Mouse (Mus musculus) erythroblast, embryonic 14.5 days (primary cell): ENCODE results near the gene Thrap3. TPM values are rescaled to one million over a fixed set of nuclear protein-coding genes. Genes with fewer than 3 reads are reported as not detected.
"Not testable (repeated sequence)": the region's sequence is repeated elsewhere in the genome, so short reads cannot be mapped to it uniquely, and the experiment has no call there.

Experiments
- H3K27me3 ChIP-seq: 2 replicates; pipeline ENCODE4 v1.6.1; 2012; ENCODE audit warnings: inconsistent platforms; ENCODE audit not compliant: control insufficient read depth
- H3K36me3 ChIP-seq: 2 replicates; pipeline ENCODE4 v1.6.1; 2012; ENCODE audit warnings: mild to moderate bottlenecking, inconsistent platforms; ENCODE audit not compliant: control insufficient read depth
- H3K4me1 ChIP-seq: 2 replicates; pipeline ENCODE4 v1.6.1; 2012; ENCODE audit warnings: inconsistent platforms; ENCODE audit not compliant: control insufficient read depth
- H3K4me3 ChIP-seq: replicated peaks from 2 replicates; pipeline ENCODE3; 2012; ENCODE audit warnings: moderate library complexity, mild to moderate bottlenecking, inconsistent platforms
- H3K9me3 ChIP-seq: 2 replicates; pipeline ENCODE4 v1.6.1; 2012; ENCODE audit warnings: low read length, inconsistent platforms, mixed read lengths; ENCODE audit not compliant: control insufficient read depth
- GATA1 ChIP-seq: IDR thresholded peaks from 2 replicates; pipeline ENCODE4 v1.6.1; 2012; ENCODE audit warnings: low read length, inconsistent platforms, mixed read lengths
- TAL1 ChIP-seq: IDR thresholded peaks from 3 replicates; pipeline ENCODE4 v1.6.1; 2012; ENCODE audit warnings: low read length, inconsistent platforms, mixed read lengths
- polyA plus RNA-seq: library from polyadenylated mRNA; stranded (reverse); fragments of >175 nt; gene quantifications from 2 replicates; pipeline ENCODE4 v1.2.3, GENCODE M21; 2012

The Thrap3 gene
- polyA plus RNA-seq, 1 experiment: 12.8 TPM

DNA sequence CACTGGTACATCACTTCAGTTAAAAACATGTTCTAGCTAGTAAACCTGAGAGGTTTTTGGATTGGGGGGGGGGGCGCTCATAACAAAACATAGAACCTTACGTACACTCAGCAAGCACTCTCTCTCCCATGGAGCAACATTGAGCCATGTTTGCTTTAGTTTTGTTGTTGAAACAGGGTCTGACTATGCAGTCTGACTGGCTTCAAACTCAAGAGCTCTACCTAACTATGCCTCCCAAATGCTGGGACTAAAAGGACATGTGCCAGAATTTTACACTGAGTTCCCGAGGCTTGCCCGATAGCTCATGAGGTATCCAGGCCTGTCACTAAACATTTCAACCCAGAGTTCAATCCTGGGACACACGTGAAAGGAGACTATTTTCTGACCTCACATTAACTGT is 19.5 kb downstream of the Thrap3 start:
- no peaks in the 10 kb centered on the region for H3K9me3 ChIP-seq
- no peak overlapping the region for H3K4me3 ChIP-seq
- H3K27me3 ChIP-seq: no peaks in the 10 kb centered on the region
- 0 out of 2 replicates have a peak, but pooled peaks cover 1% of the 10 kb centered on the region for H3K4me1 ChIP-seq
- TF ChIP-seq TAL1 (no peak), GATA1 (no peak)
- H3K36me3 ChIP-seq: peaks cover 95% of the 10 kb centered on the region

DNA sequence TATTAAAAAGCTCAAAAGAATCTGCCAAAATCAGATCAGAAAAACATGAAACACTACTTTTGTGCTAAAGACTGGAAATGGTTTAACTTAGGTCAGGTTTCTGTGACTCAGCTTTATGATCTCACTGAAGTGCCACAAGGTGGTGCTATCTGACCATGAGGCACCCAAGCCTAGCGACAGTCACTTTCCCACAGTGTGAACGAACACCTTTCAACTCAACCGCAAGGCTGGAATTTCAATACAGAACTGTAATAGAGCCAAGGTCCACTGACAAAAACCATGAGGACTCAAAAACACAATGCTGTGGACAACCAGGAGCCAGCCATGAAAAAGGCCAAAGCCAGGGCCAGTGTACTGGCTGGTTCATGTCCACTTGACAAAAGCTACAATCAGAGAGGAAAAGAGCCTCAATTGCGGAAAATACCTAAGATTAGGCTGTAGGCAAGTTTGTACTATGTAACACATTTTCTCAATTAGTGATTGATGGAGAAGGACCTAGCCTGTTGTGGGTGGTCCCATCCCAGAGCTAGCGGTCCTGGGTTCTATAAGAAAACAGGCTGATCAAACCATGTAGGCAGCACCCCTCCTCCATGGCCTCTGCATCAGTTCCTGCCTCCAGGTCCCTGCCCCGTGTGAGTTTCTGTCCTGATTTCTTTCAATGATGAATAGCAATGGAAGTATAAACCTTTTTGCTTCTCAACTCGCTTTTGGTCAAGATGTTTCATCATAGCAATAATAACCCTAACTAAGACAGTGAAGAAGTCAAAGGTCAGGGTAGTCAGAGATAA is 21.2 kb downstream of the Thrap3 start:
- Histone ChIP-seq H3K4me1 (0 out of 2 replicates have a peak, but pooled peaks cover 1% of the 10 kb centered on the region), H3K9me3 (no peaks in the 10 kb centered on the region), H3K27me3 (no peaks in the 10 kb centered on the region), H3K4me3 (no peak overlapping the region), H3K36me3 (peaks cover 92% of the 10 kb centered on the region)
- no peak for TF ChIP-seq GATA1
- TF ChIP-seq TAL1: no peak

DNA sequence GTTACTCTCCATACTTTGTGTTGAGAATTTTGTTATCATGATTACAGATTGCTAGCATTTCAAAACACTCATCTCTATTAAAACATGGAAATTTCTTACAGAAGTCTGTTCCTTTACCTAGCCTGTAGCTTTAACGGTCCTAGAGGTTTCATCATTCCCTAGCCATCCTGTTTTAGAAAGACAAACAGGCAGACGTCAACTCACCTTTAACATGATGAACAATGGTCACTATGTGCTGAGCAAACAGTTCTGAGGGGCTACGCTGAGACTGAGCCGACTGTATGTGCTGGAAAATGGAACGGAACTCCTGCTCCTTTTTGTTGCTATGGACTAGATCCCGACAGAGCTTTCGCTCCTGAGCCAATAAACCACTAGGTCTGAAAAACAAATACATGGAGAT is 26.6 kb downstream of the Thrap3 start:
- not testable (repeated sequence) for H3K4me3 ChIP-seq, H3K9me3 ChIP-seq, H3K4me1 ChIP-seq, H3K27me3 ChIP-seq
- H3K36me3 ChIP-seq: peaks cover 95% of the 10 kb centered on the region

DNA sequence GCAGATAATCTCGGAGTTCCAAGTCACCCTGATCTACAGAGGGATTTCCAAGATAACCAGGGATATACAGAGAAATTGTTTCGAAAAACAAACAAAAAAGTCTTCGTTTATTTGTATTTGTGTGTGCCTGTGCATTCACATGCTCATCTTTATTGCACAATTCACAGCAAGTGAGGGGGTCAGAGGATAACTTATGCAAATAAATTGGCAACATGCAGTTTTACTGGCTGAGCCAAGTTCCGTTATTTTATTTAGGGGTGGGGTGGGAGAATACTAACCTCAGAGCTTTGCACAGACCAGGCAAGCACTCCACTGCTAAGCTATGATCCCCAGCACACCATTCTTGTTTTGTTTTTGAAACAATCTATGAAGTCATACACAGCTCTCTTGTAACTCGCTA is 28.8 kb downstream of the Thrap3 start:
- no peaks in the 10 kb centered on the region; the same call in 1 of the 2 replicates for H3K4me1 ChIP-seq
- H3K27me3 ChIP-seq: no peaks in the 10 kb centered on the region
- no peak overlapping the region for H3K4me3 ChIP-seq
- H3K36me3 ChIP-seq: peaks cover 95% of the 10 kb centered on the region
- H3K9me3 ChIP-seq: no peaks in the 10 kb centered on the region
- TF ChIP-seq TAL1: no peak
- no peak for TF ChIP-seq GATA1

DNA sequence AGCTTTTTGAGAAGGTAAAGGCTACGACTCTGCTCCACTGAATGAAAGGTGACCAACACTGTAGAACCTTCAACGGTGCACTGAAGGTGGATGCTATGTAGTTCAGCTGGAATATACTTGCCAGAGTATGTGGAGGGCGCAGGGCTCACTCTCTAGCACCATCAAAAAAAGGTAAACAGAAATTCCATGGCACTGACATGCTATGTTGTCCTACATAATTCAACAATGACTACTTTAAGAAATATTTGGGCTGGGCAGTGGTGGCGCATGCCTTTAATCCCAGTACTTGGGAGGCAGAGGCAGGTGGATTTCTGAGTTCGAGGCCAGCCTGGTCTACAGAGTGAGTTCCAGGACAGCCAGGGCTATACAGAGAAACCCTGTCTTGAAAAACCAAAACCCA is 31.8 kb downstream of the Thrap3 start:
- H3K36me3 ChIP-seq: peaks cover 100% of the 10 kb centered on the region
- not testable (repeated sequence) for H3K27me3 ChIP-seq, H3K4me1 ChIP-seq, H3K9me3 ChIP-seq, H3K4me3 ChIP-seq

DNA sequence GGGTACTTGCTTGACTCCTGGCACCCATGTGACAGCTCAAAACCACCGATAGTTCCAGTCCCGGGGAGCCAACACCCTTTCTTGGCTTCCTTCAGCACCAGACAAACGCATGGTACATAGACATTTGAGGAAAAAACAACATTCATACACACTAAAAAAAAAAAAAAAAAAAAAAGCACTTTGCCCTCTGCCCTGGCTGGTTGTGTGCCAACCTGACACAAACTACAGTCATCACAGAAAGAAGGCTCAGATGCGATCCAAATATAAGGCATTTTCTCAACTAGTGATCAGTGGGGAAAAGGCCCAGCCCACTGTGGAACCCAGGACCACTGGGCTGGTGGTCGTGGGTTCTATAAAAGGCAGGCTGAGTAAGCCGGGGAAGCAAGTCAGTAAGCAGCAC is 33.7 kb downstream of the Thrap3 start:
- peaks cover 8% of the 10 kb centered on the region for H3K4me1 ChIP-seq
- TF ChIP-seq GATA1: no peak
- TF ChIP-seq TAL1: no peak
- peaks cover 90% of the 10 kb centered on the region for H3K36me3 ChIP-seq

DNA sequence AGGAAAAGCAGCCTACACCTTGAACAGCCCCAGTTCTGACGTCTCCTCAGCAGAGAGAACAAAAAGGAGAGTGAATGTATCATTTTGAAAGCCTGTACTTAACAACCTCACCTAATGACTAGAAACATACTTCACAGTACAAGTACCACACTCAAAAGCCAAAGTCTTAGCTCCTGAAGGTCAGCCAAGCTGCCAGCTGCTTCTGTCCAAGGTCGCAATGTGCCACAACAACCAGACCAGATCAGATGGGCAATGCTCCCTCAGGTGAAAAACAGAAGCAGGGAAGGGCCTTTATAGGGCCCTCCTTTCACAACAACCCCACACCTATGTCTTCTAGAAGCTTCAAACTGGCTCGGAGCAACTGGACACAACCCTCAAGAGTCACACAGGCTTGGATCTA is 36.5 kb downstream of the Thrap3 start:
- H3K9me3 ChIP-seq: no peaks in the 10 kb centered on the region
- H3K4me3 ChIP-seq: no peak overlapping the region
- peaks cover 69% of the 10 kb centered on the region for H3K36me3 ChIP-seq
- H3K4me1 ChIP-seq: peaks cover 27% of the 10 kb centered on the region
- no peaks in the 10 kb centered on the region for H3K27me3 ChIP-seq
- TF ChIP-seq GATA1: no peak
- TF ChIP-seq TAL1: no peak

More for the DNA sequence above, 33.7 kb downstream of the Thrap3 start:
- no peaks in the 10 kb centered on the region for H3K27me3 ChIP-seq
- H3K9me3 ChIP-seq: no peaks in the 10 kb centered on the region
- H3K4me3 ChIP-seq: no peak overlapping the region

DNA sequence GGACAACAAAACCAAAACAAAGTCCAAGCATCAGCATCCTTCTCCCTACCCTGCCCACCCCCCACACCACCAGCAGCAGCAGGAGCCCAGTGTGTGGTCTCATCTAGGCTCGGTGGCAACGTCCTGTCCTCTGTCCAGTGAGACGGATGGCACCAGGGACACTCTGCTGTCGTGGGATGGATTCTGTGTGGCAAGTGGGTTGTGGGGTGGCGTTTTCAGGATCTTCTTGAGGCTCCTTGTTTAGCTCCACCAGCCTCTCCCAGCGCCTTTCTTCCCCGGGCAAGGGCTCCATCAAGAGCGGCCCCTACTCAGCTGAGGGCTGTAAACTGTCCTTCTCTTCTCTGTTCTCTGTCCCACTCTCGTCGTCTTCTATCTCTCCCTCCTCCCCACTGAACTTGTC is 37.5 kb downstream of the Thrap3 start:
- H3K36me3 ChIP-seq: peaks cover 59% of the 10 kb centered on the region
- H3K4me1 ChIP-seq: peaks cover 27% of the 10 kb centered on the region
- H3K9me3 ChIP-seq, H3K27me3 ChIP-seq, H3K4me3 ChIP-seq: not testable (repeated sequence)

DNA sequence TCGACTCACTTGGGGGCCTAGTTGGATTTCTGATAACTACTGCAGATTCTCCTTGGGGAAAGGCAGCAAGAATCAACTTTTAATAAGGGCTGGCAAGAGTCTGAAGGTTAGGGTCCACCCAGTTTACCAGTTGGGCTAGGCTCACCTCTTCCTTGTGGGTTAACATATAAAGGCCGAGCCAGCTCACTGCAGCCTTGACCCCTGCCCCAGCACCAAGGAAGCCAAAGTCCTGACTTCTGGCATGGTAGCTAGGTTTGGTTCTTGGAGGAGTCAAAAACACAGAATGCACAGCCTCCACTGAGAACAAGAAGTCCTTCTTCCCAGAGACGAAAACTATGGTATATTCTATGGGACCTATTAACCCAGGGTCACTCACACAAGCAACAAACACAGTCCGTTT is 38.9 kb downstream of the Thrap3 start:
- Histone ChIP-seq H3K4me1 (peaks cover 27% of the 10 kb centered on the region), H3K27me3 (no peaks in the 10 kb centered on the region), H3K9me3 (no peaks in the 10 kb centered on the region), H3K36me3 (peaks cover 45% of the 10 kb centered on the region), H3K4me3 (no peak overlapping the region)
- TF ChIP-seq GATA1 (no peak), TAL1 (no peak)

DNA sequence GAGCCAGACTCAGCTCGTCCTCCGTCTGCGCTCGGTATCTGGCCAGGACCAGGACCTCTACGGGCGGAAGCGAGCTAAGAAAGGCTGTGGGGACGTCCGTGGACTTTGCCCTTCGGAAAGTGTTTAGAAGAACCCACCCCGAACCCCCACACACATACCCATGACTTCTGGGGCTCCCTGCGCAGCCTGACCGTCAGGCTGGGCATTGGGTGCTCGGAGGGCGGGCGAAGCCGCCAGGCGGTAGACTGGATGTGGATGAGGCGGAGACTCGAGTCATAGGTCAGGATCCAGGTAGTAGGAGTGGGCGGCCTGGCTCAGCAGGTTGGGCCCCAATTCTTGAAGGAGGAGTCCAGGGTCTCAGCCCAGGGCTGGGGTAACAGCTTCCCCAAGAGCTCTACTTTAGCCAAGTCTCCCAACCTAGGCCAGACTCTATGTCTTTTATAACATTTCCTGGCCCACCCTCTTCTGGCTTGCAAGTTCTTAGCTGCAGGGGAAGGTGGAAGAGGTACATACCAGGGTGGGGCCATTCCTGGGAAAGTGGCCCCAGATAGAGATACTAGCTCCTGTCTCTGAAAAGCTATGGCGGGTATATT is 39.4 kb downstream of the Thrap3 start, which contains the start of gene Sh3d21:
Sh3d21 (minus strand) TSS at position 425 of the 593 bp plus-strand sequence.
- Histone ChIP-seq H3K4me1 (peaks cover 27% of the 10 kb centered on the region), H3K36me3 (peaks cover 40% of the 10 kb centered on the region), H3K9me3 (no peaks in the 10 kb centered on the region), H3K27me3 (no peaks in the 10 kb centered on the region), H3K4me3 (peak within 1 kb of the TSS; percentile 65)
- no peak for TF ChIP-seq TAL1
